Mouse (Mus musculus): ENCODE measurements around the gene Mto1. TPM values are rescaled to one million over a fixed set of nuclear protein-coding genes. Genes with fewer than 3 reads are reported as not detected.
"Not testable (repeated sequence)": the region's sequence is repeated elsewhere in the genome, so short reads cannot be mapped to it uniquely, and the experiment has no call there.

Mto1 gene
- polyA plus RNA-seq, 1 experiment from 2014 or later = 27.9 TPM

DNA sequence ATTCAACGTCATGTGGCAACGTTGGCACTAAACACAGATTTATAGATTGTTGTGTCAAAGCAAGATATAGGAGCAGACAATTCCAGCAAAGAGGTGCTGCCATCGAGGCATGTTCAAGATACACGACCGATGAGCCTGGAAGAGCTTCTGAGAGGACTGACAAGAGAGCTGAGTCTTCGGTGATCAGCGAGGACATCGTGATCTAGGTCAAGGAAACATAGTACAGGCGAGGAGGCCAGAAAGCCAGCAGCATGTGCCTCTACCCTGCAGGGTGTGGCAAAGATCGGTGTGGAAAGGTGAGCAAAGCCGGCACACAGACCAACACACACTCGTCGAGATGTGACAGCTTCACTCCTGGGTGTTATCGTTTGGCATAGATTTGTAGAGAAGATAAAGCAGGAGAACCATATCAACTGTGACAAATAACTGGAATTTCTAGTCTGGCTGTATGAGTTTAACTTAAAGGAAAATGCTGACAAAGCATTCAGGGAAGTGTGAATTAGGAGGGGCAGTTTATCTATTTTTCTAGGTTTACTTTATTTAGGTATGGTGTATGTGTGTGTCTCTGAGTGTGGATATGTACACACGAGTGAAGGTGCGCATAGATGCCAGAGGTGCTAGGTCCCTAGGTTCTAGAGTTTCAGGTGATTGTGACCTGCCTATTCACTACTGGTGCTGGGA lies 60.2 kb downstream of the Mto1 start:
- no peak for ATAC-seq

DNA sequence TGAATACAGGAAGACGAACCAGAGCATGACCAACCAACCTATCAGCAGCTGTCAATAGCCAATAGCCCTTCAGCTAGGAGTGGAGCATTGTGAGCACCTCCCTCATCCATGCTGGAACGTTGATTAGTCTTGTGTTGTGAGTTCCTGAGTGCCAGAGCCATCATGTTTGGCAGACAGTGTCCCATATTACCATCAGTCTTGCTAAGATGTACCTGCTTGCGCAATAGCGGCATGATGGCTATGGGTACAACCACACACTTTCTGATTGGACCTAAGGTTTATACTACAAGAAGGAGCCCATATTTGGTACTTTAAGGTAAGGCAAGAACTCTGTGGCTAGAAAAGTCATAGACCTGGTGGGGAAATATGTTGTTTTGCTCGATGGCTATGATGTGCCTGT lies 63.7 kb downstream of the Mto1 start:
- no peaks in the 10 kb centered on the region for H3K4me1 ChIP-seq (ENCODE audit: control insufficient read depth, insufficient read depth, low read length)
- no peak for ATAC-seq
- H3K27me3 ChIP-seq (ENCODE audit: control insufficient read depth, insufficient read depth, low read depth, low read length) = no peaks in the 10 kb centered on the region
- no peak overlapping the region for H3K4me3 ChIP-seq (ENCODE audit: low read depth, low read length)
- no peak overlapping the region for H3K9ac ChIP-seq (ENCODE audit: low read depth, low read length)
- H3K27ac ChIP-seq (ENCODE audit: low read length) = no peak overlapping the region
- WGBS = 97% methylated on average over 5 of the region's 5 CpGs
- H3K9me3 ChIP-seq (replicated peaks; ENCODE audit: control insufficient read depth, low read length, poor library complexity, severe bottlenecking) = no peaks in the 10 kb centered on the region; the same call in 1 of the 2 replicates
- no peak overlapping the region for H3K4me2 ChIP-seq (ENCODE audit: low read length)
- peaks cover 6% of the 10 kb centered on the region; the same call in 1 of the 2 replicates for H3K36me3 ChIP-seq (ENCODE audit: control insufficient read depth, insufficient read depth, low read length)

More for the DNA sequence above, 60.2 kb downstream of the Mto1 start:
- no peak overlapping the region for H3K27ac ChIP-seq (ENCODE audit: low read length)
- peaks cover 11% of the 10 kb centered on the region for H3K4me1 ChIP-seq (ENCODE audit: control insufficient read depth, insufficient read depth, low read length)
- no peak overlapping the region for H3K4me3 ChIP-seq (ENCODE audit: low read depth, low read length)
- H3K36me3 ChIP-seq (ENCODE audit: control insufficient read depth, insufficient read depth, low read length) = peaks cover 6% of the 10 kb centered on the region; the same call in 1 of the 2 replicates
- no peaks in the 10 kb centered on the region for H3K27me3 ChIP-seq (ENCODE audit: control insufficient read depth, insufficient read depth, low read depth, low read length)
- no peak overlapping the region for H3K4me2 ChIP-seq (ENCODE audit: low read length)
- no peaks in the 10 kb centered on the region; the same call in 1 of the 2 replicates for H3K9me3 ChIP-seq (replicated peaks; ENCODE audit: control insufficient read depth, low read length, poor library complexity, severe bottlenecking)
- H3K9ac ChIP-seq (ENCODE audit: low read depth, low read length) = no peak overlapping the region
- 92% methylated on average over 16 of the region's 16 CpGs for WGBS

DNA sequence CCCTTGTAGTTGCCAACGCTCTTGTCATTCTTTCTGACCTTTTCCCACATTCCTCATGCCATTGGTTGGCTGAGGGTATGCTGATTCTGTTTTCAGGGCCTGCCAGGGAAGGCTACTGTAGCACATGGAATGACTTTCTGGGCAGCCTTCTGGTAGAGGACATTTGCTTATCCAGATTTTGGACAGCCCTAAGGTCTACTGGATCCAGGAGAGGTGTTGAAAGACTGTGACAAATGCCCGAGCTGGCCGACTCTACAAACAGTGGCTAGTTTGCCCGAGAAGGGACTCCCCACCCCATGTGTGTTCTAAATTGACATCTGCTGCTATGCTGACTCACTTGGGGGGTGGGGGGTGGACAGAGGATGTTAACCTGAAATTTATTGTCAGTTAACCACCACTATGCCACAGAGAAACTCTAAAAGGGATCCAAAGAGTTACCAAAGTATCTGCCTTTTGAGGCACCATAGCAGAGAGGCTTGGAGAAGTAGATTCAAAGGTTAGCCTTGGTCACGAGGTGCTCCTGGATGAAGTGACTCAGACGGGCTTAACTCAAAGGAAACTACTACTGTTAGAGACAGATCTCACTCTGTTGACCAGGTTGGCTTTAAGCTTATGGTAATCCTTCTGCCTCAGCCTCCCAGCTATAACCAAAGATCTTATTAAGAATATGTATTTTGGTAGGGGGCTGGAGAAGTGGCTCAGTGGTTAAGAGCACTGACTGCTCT lies 65.9 kb downstream of the Mto1 start:
- ATAC-seq = no peak
- H3K27ac ChIP-seq (ENCODE audit: low read length) = no peak overlapping the region
- H3K27me3 ChIP-seq (ENCODE audit: control insufficient read depth, insufficient read depth, low read depth, low read length) = no peaks in the 10 kb centered on the region
- H3K4me3 ChIP-seq (ENCODE audit: low read depth, low read length) = no peak overlapping the region
- 83% methylated on average over 6 of the region's 6 CpGs for WGBS
- H3K9me3 ChIP-seq (replicated peaks; ENCODE audit: control insufficient read depth, low read length, poor library complexity, severe bottlenecking) = no peaks in the 10 kb centered on the region; the same call in 1 of the 2 replicates
- H3K4me1 ChIP-seq (ENCODE audit: control insufficient read depth, insufficient read depth, low read length) = no peaks in the 10 kb centered on the region
- no peak overlapping the region for H3K4me2 ChIP-seq (ENCODE audit: low read length)
- peaks cover 5% of the 10 kb centered on the region; the same call in 1 of the 2 replicates for H3K36me3 ChIP-seq (ENCODE audit: control insufficient read depth, insufficient read depth, low read length)
- no peak overlapping the region for H3K9ac ChIP-seq (ENCODE audit: low read depth, low read length)

DNA sequence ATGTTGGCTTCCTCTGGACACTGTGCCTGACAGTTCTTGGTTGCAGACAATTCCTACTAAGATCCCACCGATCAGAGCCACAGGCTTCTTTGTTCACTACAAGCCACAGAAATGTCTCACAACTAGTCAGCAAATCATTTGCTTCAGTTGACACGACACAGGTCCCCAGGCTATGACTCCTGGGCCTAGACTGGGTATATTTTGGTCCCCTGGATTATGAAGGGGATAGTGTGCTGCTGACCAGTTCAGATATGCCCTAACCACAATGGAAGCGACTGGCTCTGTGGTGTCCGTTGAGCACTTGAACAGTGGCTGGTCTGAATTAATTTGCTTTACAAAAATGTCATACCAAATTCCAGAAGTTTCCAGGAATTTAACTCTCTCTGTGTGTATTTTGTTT lies 66.7 kb downstream of the Mto1 start:
- H3K9me3 ChIP-seq (replicated peaks; ENCODE audit: control insufficient read depth, low read length, poor library complexity, severe bottlenecking) = no peaks in the 10 kb centered on the region; the same call in 1 of the 2 replicates

DNA sequence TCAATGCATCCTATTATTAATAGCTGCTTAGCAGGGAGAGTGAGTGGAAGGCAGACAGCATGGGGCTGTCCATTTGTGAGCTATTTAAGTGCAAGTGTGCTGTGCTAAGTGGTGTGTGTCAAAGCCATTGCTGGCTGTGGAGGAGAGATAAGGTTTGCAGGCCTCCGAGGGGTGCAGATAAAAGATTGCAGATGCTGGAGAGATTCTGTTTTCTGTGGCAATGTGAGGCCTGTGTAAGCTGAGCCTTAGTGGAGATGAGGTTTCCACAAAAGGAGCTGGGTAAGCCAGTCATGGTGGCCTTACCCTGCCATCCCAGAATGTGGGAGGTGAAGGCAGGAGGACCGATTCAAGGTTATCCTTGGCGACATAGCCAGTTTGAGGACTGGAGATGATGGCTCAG lies 68.1 kb downstream of the Mto1 start:
- H3K36me3 ChIP-seq (ENCODE audit: control insufficient read depth, insufficient read depth, low read length) = 0 out of 2 replicates have a peak, but pooled peaks cover 3% of the 10 kb centered on the region
- no peak overlapping the region for H3K27ac ChIP-seq (ENCODE audit: low read length)
- 65% methylated on average over 3 of the region's 3 CpGs for WGBS
- H3K4me3 ChIP-seq (ENCODE audit: low read depth, low read length) = no peak overlapping the region
- H3K9ac ChIP-seq (ENCODE audit: low read depth, low read length) = no peak overlapping the region
- H3K27me3 ChIP-seq (ENCODE audit: control insufficient read depth, insufficient read depth, low read depth, low read length) = no peaks in the 10 kb centered on the region
- no peaks in the 10 kb centered on the region; the same call in 1 of the 2 replicates for H3K9me3 ChIP-seq (replicated peaks; ENCODE audit: control insufficient read depth, low read length, poor library complexity, severe bottlenecking)
- H3K4me2 ChIP-seq (ENCODE audit: low read length) = no peak overlapping the region
- peaks cover 5% of the 10 kb centered on the region; the same call in 1 of the 2 replicates for H3K4me1 ChIP-seq (ENCODE audit: control insufficient read depth, insufficient read depth, low read length)
- no peak for ATAC-seq

More for the DNA sequence above, 66.7 kb downstream of the Mto1 start:
- Histone ChIP-seq H3K9ac (ENCODE audit: low read depth, low read length) (no peak overlapping the region), H3K27me3 (ENCODE audit: control insufficient read depth, insufficient read depth, low read depth, low read length) (no peaks in the 10 kb centered on the region), H3K27ac (ENCODE audit: low read length) (no peak overlapping the region), H3K36me3 (ENCODE audit: control insufficient read depth, insufficient read depth, low read length) (0 out of 2 replicates have a peak, but pooled peaks cover 3% of the 10 kb centered on the region), H3K4me3 (ENCODE audit: low read depth, low read length) (no peak overlapping the region), H3K4me1 (ENCODE audit: control insufficient read depth, insufficient read depth, low read length) (no peaks in the 10 kb centered on the region), H3K4me2 (ENCODE audit: low read length) (no peak overlapping the region)
- no peak for ATAC-seq
- WGBS = 78% methylated on average over 4 of the region's 4 CpGs

DNA sequence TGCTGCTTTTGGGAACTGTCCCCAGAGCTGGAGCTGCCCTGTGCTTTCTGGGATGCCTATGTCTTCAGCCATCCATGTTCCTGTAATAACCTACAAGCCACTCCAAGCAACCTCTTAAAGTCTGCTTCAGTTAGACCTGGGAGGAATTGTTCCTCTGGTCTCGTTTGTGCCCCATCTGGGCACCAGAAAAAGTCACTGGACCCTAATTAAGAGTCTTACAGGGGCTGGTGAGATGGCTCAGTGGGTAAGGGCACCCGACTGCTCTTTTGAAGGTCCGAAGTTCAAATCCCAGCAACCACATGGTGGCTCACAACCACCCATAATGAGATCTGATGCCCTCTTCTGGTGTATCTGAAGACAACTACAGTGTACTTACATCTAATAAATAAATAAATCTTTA lies 69.2 kb downstream of the Mto1 start:
- H3K36me3 ChIP-seq (ENCODE audit: control insufficient read depth, insufficient read depth, low read length); ATAC-seq; H3K27me3 ChIP-seq (ENCODE audit: control insufficient read depth, insufficient read depth, low read depth, low read length); H3K4me3 ChIP-seq (ENCODE audit: low read depth, low read length); H3K9me3 ChIP-seq (replicated peaks; ENCODE audit: control insufficient read depth, low read length, poor library complexity, severe bottlenecking); H3K27ac ChIP-seq (ENCODE audit: low read length); H3K4me2 ChIP-seq (ENCODE audit: low read length); H3K9ac ChIP-seq (ENCODE audit: low read depth, low read length): not testable (repeated sequence)
- H3K4me1 ChIP-seq (ENCODE audit: control insufficient read depth, insufficient read depth, low read length) = peaks cover 11% of the 10 kb centered on the region
- 60% methylated on average over 3 of the region's 3 CpGs for WGBS

DNA sequence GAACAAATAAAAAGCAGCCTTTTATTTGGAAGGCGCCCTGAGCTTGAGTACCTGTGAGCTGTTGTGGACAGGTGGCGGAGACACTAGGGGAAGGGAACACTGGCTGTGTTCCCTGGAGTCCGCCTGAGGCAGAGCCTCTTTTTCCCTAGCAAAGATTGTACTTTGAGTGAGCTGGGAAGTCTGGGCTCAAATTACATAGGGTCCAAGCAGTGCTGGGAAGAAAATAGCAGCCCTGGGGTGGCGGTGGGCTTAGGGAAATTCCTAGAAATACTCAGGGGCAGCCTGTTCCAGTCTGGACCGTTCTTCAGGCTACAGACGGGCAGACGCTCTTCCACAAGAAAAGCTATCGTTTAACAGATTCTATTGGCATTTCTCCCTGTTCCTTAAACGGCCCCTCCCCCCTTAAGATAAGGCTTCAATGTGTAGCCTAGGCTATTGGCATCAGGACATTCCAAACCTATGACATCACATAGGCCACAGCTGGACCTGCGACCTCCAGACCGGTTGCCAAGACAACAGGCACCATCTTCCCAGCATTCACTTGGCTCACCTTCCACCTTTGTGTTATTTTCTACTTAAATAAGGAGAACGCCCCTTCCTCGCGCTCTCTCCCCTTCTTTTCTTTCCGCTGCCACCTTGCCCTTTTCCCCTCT lies 72.2 kb downstream of the Mto1 start:
- ATAC-seq = peak; percentile 77
- H3K4me2 ChIP-seq (ENCODE audit: low read length) = peak overlapping the region; percentile 86
- WGBS = 3% methylated on average over 15 of the region's 15 CpGs
- H3K36me3 ChIP-seq (ENCODE audit: control insufficient read depth, insufficient read depth, low read length) = no peaks in the 10 kb centered on the region
- no peaks in the 10 kb centered on the region for H3K9me3 ChIP-seq (replicated peaks; ENCODE audit: control insufficient read depth, low read length, poor library complexity, severe bottlenecking)
- peak overlapping the region; percentile 65 for H3K9ac ChIP-seq (ENCODE audit: low read depth, low read length)
- H3K27ac ChIP-seq (ENCODE audit: low read length) = peak overlapping the region; percentile 85
- H3K27me3 ChIP-seq (ENCODE audit: control insufficient read depth, insufficient read depth, low read depth, low read length) = no peaks in the 10 kb centered on the region
- H3K4me3 ChIP-seq (ENCODE audit: low read depth, low read length) = peak overlapping the region; percentile 51
- peaks cover 11% of the 10 kb centered on the region for H3K4me1 ChIP-seq (ENCODE audit: control insufficient read depth, insufficient read depth, low read length)

DNA sequence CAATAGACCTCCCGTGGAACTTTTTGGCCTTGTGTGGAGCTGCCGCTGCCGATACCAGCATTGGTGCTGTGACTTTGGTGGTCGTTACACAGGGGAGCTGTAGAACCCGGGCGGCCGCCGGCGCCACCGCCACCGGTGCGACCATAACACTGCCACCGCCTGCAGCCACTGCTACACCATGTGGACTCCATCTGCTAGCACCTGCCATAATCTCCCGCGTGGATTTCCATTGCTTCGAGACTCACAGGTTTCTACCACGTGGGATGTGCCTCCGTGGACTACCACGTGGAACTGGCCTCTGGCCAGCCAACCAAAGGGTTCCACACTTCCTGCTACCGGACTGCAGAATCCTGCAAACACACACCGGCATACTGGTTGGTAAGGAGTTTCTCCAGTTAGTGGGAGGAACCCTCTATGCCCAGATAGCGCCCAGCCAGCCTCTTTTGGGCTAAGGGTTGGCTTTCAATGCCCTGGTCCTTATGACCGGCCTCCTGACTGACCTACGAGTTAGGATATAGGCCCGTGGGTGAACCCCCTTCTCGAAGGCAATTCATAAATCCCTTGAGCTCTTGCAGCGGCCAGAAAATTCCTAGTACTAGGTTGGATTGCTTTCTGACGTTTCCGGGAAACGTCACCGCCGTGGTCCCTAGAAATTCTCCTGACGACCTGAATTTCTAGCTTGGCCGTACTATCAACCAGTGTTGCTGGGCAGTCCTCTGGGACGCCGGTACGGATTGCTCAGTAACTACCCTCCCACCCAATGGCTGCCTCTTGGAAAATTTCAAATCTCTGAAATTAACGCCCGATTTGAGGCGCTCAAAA lies 73.0 kb downstream of the Mto1 start:
- Histone ChIP-seq H3K27me3 (ENCODE audit: control insufficient read depth, insufficient read depth, low read depth, low read length) (no peaks in the 10 kb centered on the region), H3K36me3 (ENCODE audit: control insufficient read depth, insufficient read depth, low read length) (no peaks in the 10 kb centered on the region), H3K9ac (ENCODE audit: low read depth, low read length) (peak overlapping the region; percentile 65), H3K4me1 (ENCODE audit: control insufficient read depth, insufficient read depth, low read length) (peaks cover 11% of the 10 kb centered on the region), H3K9me3 (replicated peaks; ENCODE audit: control insufficient read depth, low read length, poor library complexity, severe bottlenecking) (no peaks in the 10 kb centered on the region), H3K4me2 (ENCODE audit: low read length) (peak overlapping the region; percentile 86), H3K4me3 (ENCODE audit: low read depth, low read length) (peak overlapping the region; percentile 51), H3K27ac (ENCODE audit: low read length) (peak overlapping the region; percentile 85)
- 2% methylated on average over 40 of the region's 40 CpGs for WGBS
- peak; percentile 79 for ATAC-seq

All from midbrain, embryonic 16.5 days (tissue).